31 mouse cellular contexts compared by ENCODE assay signal in genomic region chr4:103878841-103879240, GRCm38 (mm10).
DNase-seq lines count a peak whose midpoint lies in the region; ATAC-seq lines count a peak whose summit lies in the region.
"Had no signal": no experiment of that assay in that cellular context is flagged by ENCODE, and none has a peak within 500 bp of the region (broad histone marks: within the 10 kb centered on the region; RNA-seq: fewer than 3 reads in every experiment).

No protein-coding gene starts in this region.

- peak; percentile 42; the same call in 1 of the 2 replicates for ATAC-seq in forebrain, embryonic 14.5 days
- ATAC-seq in forebrain, embryonic 12.5 days (ENCODE audit: low FRiP score), result no peak
- ATAC-seq: inflammation-experienced regulatory T-cells, adult 6 months; lung, postnatal 0 days had no signal

- WGBS in forebrain, embryonic 14.5 days, result 55% methylated on average over 4 of the region's 4 CpGs
- 78% methylated on average over 4 of the region's 4 CpGs for WGBS in forebrain, embryonic 12.5 days
- 49% methylated on average over 4 of the region's 4 CpGs for WGBS in embryonic facial prominence, embryonic 10.5 days

- H3K4me2 ChIP-seq in forebrain, embryonic 14.5 days (ENCODE audit: low read length), result no peak overlapping the region
- H3K4me2 ChIP-seq in forebrain, embryonic 12.5 days, result no peak overlapping the region
- H3K4me2 ChIP-seq: heart, embryonic 12.5 days; hindbrain, embryonic 15.5 days; limb, embryonic 15.5 days; liver, embryonic 13.5 days; neural tube, embryonic 15.5 days had no signal

- H3K4me3 ChIP-seq in forebrain, embryonic 14.5 days (ENCODE audit: low read depth, low read length), result no peak overlapping the region
- no peak overlapping the region for H3K4me3 ChIP-seq in forebrain, embryonic 12.5 days (replicated peaks)
- no peak overlapping the region for H3K4me3 ChIP-seq in embryonic facial prominence, embryonic 10.5 days
- H3K4me3 ChIP-seq: gastrocnemius, adult 2 months; heart, embryonic 12.5 days; hindbrain, embryonic 15.5 days; limb, embryonic 10.5 days; limb, embryonic 15.5 days; liver, embryonic 13.5 days; neural tube, embryonic 15.5 days had no signal

- H3K4me1 ChIP-seq in forebrain, embryonic 14.5 days (ENCODE audit: control insufficient read depth, insufficient read depth, low read length), result peaks cover 13% of the 10 kb centered on the region
- peaks cover 5% of the 10 kb centered on the region; the same call in 1 of the 2 replicates for H3K4me1 ChIP-seq in forebrain, embryonic 12.5 days
- H3K4me1 ChIP-seq in embryonic facial prominence, embryonic 10.5 days, result peaks cover 15% of the 10 kb centered on the region
- H3K4me1 ChIP-seq: heart, embryonic 12.5 days; hindbrain, embryonic 15.5 days; limb, embryonic 15.5 days; liver, embryonic 13.5 days; neural tube, embryonic 15.5 days had no signal

- no peaks in the 10 kb centered on the region for H3K36me3 ChIP-seq in forebrain, embryonic 14.5 days (ENCODE audit: control insufficient read depth, insufficient read depth, low read length)
- H3K36me3 ChIP-seq in forebrain, embryonic 12.5 days (replicated peaks), result no peaks in the 10 kb centered on the region
- no peaks in the 10 kb centered on the region for H3K36me3 ChIP-seq in embryonic facial prominence, embryonic 10.5 days (replicated peaks)
- H3K36me3 ChIP-seq: G1E; heart, embryonic 12.5 days; hindbrain, embryonic 15.5 days; limb, embryonic 10.5 days; limb, embryonic 15.5 days; liver, embryonic 13.5 days; neural tube, embryonic 15.5 days had no signal

- intact Hi-C loops in left cerebral cortex, postnatal 4 days (cut with DNase I), result no loop called here
- intact Hi-C loops in left cerebral cortex, postnatal 36 days (cut with DNase I), result no loop called here

- H3K27me3 ChIP-seq in forebrain, embryonic 14.5 days (replicated peaks; ENCODE audit: control insufficient read depth, insufficient read depth, low read length), result no peaks in the 10 kb centered on the region
- no peaks in the 10 kb centered on the region for H3K27me3 ChIP-seq in forebrain, embryonic 12.5 days
- H3K27me3 ChIP-seq in embryonic facial prominence, embryonic 10.5 days (replicated peaks; ENCODE audit: low read depth, poor library complexity, severe bottlenecking), result no peaks in the 10 kb centered on the region
- H3K27me3 ChIP-seq: heart, embryonic 12.5 days; hindbrain, embryonic 15.5 days; limb, embryonic 15.5 days; liver, embryonic 13.5 days; neural tube, embryonic 15.5 days had no signal

- no peaks in the 10 kb centered on the region for H3K9me3 ChIP-seq in forebrain, embryonic 14.5 days (replicated peaks; ENCODE audit: control insufficient read depth, low read length)
- no peaks in the 10 kb centered on the region for H3K9me3 ChIP-seq in forebrain, embryonic 12.5 days
- no peaks in the 10 kb centered on the region for H3K9me3 ChIP-seq in embryonic facial prominence, embryonic 10.5 days
- H3K9me3 ChIP-seq: heart, embryonic 12.5 days; hindbrain, embryonic 15.5 days; limb, embryonic 10.5 days; limb, embryonic 15.5 days; liver, embryonic 13.5 days; neural tube, embryonic 15.5 days had no signal

- peak; percentile 53 for DNase-seq in forebrain, embryonic 14.5 days (ENCODE audit: low spot score)
- DNase-seq in left cerebral cortex, postnatal 4 days, result peak; percentile 10
- DNase-seq in left cerebral cortex, postnatal 36 days (ENCODE audit: low spot score in 2 of 2), result no peak
- DNase-seq in embryonic facial prominence, embryonic 10.5 days (ENCODE audit: low spot score), result peak; percentile 40
- peak; percentile 9 for DNase-seq in retina, embryonic 14.5 days (ENCODE audit: low spot score)
- DNase-seq in adrenal gland, adult (ENCODE audit: inconsistent age in 2 of 2, low spot score in 1 of 2), result no peak
- DNase-seq: adrenal gland, postnatal 14 days; cerebellum, adult 11-12 months; cerebellum, adult 9-11 months; gastrocnemius, adult 2 months; gastrocnemius, postnatal 36 days; heart, adult 18-20 months; heart, postnatal 4 days; kidney, adult 11 months; kidney, postnatal 14 days; liver, embryonic 13.5 days; lung, adult 18-20 months; right cerebral cortex, adult 18-20 months; thymus, adult 18-20 months; thymus, postnatal 36 days had no signal

- H3K9ac ChIP-seq in forebrain, embryonic 14.5 days (ENCODE audit: low read length), result no peak overlapping the region
- H3K9ac ChIP-seq in forebrain, embryonic 12.5 days, result no peak overlapping the region
- H3K9ac ChIP-seq: heart, embryonic 12.5 days; hindbrain, embryonic 15.5 days; limb, embryonic 15.5 days; liver, embryonic 13.5 days; neural tube, embryonic 15.5 days had no signal

- no peak overlapping the region for H3K27ac ChIP-seq in forebrain, embryonic 14.5 days (ENCODE audit: low read depth, low read length)
- H3K27ac ChIP-seq in forebrain, embryonic 12.5 days, result no peak overlapping the region
- H3K27ac ChIP-seq in embryonic facial prominence, embryonic 10.5 days (replicated peaks), result no peak overlapping the region
- H3K27ac ChIP-seq: gastrocnemius, adult 2 months; hindbrain, embryonic 15.5 days; limb, embryonic 10.5 days; limb, embryonic 15.5 days; liver, embryonic 13.5 days; macrophage; neural tube, embryonic 15.5 days; stomach, postnatal 0 days had no signal

Comparison
In these comparisons a context has a peak if more than half of its experiments do, and no peak if none do; other contexts are left out.
1. DNase-seq: peak in forebrain, embryonic 14.5 days (single experiment), left cerebral cortex, postnatal 4 days (single experiment), embryonic facial prominence, embryonic 10.5 days (single experiment) and retina, embryonic 14.5 days (single experiment); none in left cerebral cortex, postnatal 36 days (0 of 2) and adrenal gland, adult (0 of 2).